Mouse (Mus musculus) midbrain, embryonic 13.5 days (tissue): ENCODE results near the gene Stab1. TPM values are rescaled to one million over a fixed set of nuclear protein-coding genes. Genes with fewer than 3 reads are reported as not detected.

ENCODE experiments used
- ATAC-seq: fragments of 200-750 bp; cut with Nextera tagmentation; 2 replicates; pipeline ENCODE4 v1.8.0; 2017; ENCODE audit warnings: mild to moderate bottlenecking, moderate TSS enrichment, moderate library complexity
- H3K27ac ChIP-seq: fragments of 300-500 bp; sonication (generic); 2 replicates; pipeline ENCODE4 v1.5.1; 2015; ENCODE audit warnings: inconsistent platforms, mild to moderate bottlenecking, moderate library complexity
- H3K27me3 ChIP-seq: fragments of 300-500 bp; sonication (generic); 2 replicates; pipeline ENCODE4 v1.6.1; 2015; ENCODE audit warnings: mild to moderate bottlenecking, inconsistent platforms
- H3K36me3 ChIP-seq: fragments of 300-500 bp; sonication (generic); 2 replicates; pipeline ENCODE4 v1.6.1; 2015; ENCODE audit warnings: mild to moderate bottlenecking, inconsistent platforms
- H3K4me1 ChIP-seq: fragments of 300-500 bp; sonication (generic); replicated peaks from 2 replicates; pipeline ENCODE4 v1.6.1; 2015; ENCODE audit warnings: inconsistent platforms
- H3K4me2 ChIP-seq: fragments of 300-500 bp; sonication (generic); replicated peaks from 2 replicates; pipeline ENCODE4 v1.6.1; 2015; ENCODE audit warnings: moderate library complexity, mild to moderate bottlenecking, inconsistent platforms
- H3K4me3 ChIP-seq: fragments of 300-500 bp; sonication (generic); replicated peaks from 2 replicates; pipeline ENCODE4 v1.5.1; 2015; ENCODE audit warnings: mild to moderate bottlenecking, inconsistent platforms
- H3K9ac ChIP-seq: fragments of 300-500 bp; sonication (generic); replicated peaks from 2 replicates; pipeline ENCODE4 v1.6.1; 2015; ENCODE audit warnings: mild to moderate bottlenecking, inconsistent platforms
- H3K9me3 ChIP-seq: fragments of 300-500 bp; sonication (generic); 2 replicates; pipeline ENCODE4 v1.6.1; 2016; ENCODE audit warnings: mild to moderate bottlenecking, inconsistent platforms
- WGBS: fragments of 180-500 bp; shearing (Covaris S2); methylation state at CpG from one replicate; pipeline ENCODE4 v1.1.7; 2015; 5-methylcytosine and 5-hydroxymethylcytosine counted together
- polyA plus RNA-seq: library from polyadenylated mRNA; unstranded; fragments of >200 nt; fragmentation: Nextera tagmentation; extraction: Ambion mirVana; gene quantifications from 2 replicates; pipeline ENCODE4 v1.2.1, GENCODE M21; 2015

Stab1 gene
- polyA plus RNA-seq, 1 experiment from 2014 or later, result 23.2 TPM

DNA sequence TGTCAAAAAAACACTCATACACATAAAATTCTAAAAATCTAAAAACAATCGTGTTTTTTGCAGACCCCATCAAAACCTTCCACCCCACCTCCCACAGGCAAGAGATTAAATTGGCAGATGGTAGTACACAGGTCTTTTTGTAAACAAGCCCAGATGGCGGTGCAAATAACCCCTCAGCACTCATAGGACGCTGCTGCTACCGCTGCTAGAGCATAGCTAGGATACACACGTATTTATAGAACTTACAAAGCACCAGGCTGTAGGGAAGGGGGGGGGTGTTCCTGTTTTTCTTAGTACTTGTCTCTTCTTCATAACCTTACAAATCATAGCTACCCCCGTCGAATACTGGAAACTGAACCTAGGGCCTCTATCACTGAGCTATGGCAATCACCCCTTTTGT lies 25.4 kb upstream of the Stab1 start:
- Histone ChIP-seq H3K9me3 (no peaks in the 10 kb centered on the region), H3K36me3 (peaks cover 88% of the 10 kb centered on the region), H3K27ac (no peak overlapping the region), H3K4me2 (no peak overlapping the region), H3K4me1 (peaks cover 29% of the 10 kb centered on the region), H3K9ac (no peak overlapping the region), H3K4me3 (no peak overlapping the region), H3K27me3 (no peaks in the 10 kb centered on the region)
- WGBS, result 95% methylated on average over 7 of the region's 7 CpGs
- no peak for ATAC-seq

- H3K9me3 ChIP-seq, result no peaks in the 10 kb centered on the region
- H3K27me3 ChIP-seq, result no peaks in the 10 kb centered on the region
- no peak overlapping the region for H3K4me3 ChIP-seq
- no peak for ATAC-seq
- WGBS, result 88% methylated on average over 2 of the region's 2 CpGs
- no peak overlapping the region for H3K9ac ChIP-seq
- peaks cover 16% of the 10 kb centered on the region for H3K4me1 ChIP-seq
- no peak overlapping the region for H3K4me2 ChIP-seq
- H3K27ac ChIP-seq, result no peak overlapping the region
- H3K36me3 ChIP-seq, result peaks cover 95% of the 10 kb centered on the region
Measured at GRCm38 (mm10) chr14:31191936-31192335, 23.5 kb upstream of the Stab1 start.

DNA sequence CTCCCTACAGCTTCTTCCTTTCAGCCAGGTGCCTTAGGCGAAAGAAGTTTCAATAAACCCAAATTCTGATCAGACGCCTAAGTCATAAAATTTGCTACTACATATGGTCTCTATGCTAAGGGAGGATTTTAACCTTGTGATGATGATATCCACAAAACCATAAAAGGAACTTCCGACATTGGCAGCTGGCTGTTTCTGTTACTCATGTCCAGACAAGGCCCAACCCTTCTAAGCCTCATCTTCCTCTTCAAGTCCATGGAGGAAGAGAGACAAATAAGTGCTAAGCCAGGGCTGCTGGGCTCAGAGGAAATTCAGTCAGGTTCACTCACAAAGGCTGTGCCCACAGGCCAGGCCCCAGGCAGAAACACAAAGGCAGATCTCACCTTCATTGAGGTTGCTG lies 20.9 kb upstream of the Stab1 start:
- peaks cover 16% of the 10 kb centered on the region for H3K4me1 ChIP-seq
- no peaks in the 10 kb centered on the region for H3K9me3 ChIP-seq
- H3K4me2 ChIP-seq, result no peak overlapping the region
- H3K36me3 ChIP-seq, result peaks cover 98% of the 10 kb centered on the region
- ATAC-seq, result no peak
- no peaks in the 10 kb centered on the region for H3K27me3 ChIP-seq
- no peak overlapping the region for H3K4me3 ChIP-seq
- peak overlapping the region; percentile 54; the same call in 1 of the 2 replicates for H3K27ac ChIP-seq
- no peak overlapping the region for H3K9ac ChIP-seq
- 90% methylated on average over 3 of the region's 3 CpGs for WGBS

DNA sequence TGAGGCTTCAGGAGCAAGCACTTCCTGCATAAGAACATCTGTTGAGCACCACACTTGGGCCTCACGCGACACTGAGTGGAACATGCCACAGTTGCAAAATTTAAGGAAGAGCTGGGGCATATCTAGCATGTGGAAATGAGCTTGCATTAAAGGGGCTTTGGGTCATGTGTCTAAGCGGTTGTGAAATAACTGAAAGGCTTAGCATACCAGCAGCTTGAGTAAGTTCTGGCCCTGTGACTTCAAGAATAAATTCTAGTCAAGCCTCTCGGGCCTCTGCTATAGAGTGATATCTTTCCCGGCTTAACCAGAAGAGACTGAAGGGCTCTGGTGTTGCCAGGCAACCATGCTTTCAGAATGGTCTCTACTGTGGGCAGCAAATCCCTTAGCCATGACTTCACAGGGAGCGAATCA lies 20.3 kb upstream of the Stab1 start:
- no peak overlapping the region for H3K9ac ChIP-seq
- no peak overlapping the region for H3K4me3 ChIP-seq
- H3K9me3 ChIP-seq, result no peaks in the 10 kb centered on the region
- WGBS, result 39% methylated on average over 6 of the region's 6 CpGs
- H3K36me3 ChIP-seq, result peaks cover 99% of the 10 kb centered on the region
- no peaks in the 10 kb centered on the region for H3K27me3 ChIP-seq
- H3K27ac ChIP-seq, result 0 out of 2 replicates have a peak overlapping the region, but pooled peaks have one; percentile 51
- H3K4me2 ChIP-seq, result no peak overlapping the region
- H3K4me1 ChIP-seq, result peaks cover 16% of the 10 kb centered on the region
- peak; percentile 85 for ATAC-seq

DNA sequence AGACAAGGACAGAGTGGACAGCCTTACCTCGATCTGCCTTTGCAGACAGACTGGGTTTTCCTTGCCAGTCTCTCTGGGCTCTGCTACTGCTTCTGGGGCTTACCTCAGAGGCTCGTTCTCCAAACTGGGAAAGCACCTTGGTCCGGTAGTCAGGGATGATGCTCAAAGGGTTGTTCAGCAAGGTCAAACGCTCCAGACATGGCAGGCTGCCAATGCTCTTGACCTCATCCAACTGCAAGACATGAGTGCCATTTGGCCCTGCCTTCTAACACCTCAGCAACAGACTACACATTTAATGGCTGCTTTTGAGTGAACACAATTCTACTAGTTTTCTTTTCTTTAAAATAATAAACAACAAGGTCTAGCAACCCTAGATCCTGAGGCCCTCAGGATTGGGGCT lies 18.2 kb upstream of the Stab1 start:
- peaks cover 99% of the 10 kb centered on the region for H3K36me3 ChIP-seq
- no peak overlapping the region for H3K9ac ChIP-seq
- peaks cover 16% of the 10 kb centered on the region for H3K4me1 ChIP-seq

DNA sequence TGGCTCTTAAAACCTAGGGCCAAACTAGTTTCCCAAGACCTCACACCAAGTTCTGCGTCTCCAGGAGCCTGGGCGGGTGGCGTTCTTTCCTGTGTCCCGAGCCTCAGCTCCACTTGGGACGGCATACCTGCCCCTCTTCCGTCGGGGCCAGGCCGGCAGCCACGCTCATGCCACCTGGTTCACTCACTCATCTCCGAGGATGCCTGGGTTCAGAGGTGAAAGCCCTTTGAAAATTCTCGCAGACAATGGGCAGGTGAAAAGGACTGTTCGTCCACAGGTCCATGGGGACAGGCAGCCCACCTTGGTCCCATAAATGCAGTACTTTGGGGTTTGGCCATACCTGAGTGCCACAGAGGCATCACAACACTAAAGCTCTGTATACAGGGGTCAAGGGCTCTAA lies 15.8 kb upstream of the Stab1 start:
- ATAC-seq, result no peak
- Histone ChIP-seq H3K4me2 (no peak overlapping the region), H3K9ac (no peak overlapping the region), H3K9me3 (no peaks in the 10 kb centered on the region), H3K4me1 (peaks cover 8% of the 10 kb centered on the region), H3K36me3 (peaks cover 99% of the 10 kb centered on the region), H3K4me3 (no peak overlapping the region), H3K27me3 (no peaks in the 10 kb centered on the region), H3K27ac (no peak overlapping the region)
- WGBS, result 96% methylated on average over 12 of the region's 12 CpGs

More for the DNA sequence above, 18.2 kb upstream of the Stab1 start:
- no peak for ATAC-seq
- no peak overlapping the region for H3K27ac ChIP-seq
- 90% methylated on average over 4 of the region's 4 CpGs for WGBS
- no peak overlapping the region for H3K4me2 ChIP-seq
- no peaks in the 10 kb centered on the region for H3K27me3 ChIP-seq
- no peak overlapping the region for H3K4me3 ChIP-seq
- H3K9me3 ChIP-seq, result no peaks in the 10 kb centered on the region

DNA sequence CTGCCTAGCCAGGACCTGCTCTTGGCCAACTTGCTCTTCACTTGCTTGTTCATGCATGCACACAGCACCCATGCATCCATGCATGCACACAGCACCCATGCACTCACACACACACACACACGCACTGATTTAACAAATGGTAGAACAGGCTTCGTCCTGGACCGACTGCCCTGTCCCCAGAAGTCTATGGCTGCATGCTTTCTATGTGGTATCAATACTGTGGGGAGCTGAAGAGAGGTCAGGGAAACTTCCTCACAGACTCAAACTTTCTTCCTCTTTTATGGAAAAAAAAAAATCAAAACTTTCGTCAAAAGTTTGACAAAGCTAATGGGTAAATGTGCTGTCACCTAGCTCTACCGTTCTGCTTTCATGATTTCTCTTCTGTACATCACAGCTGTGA lies 15.1 kb upstream of the Stab1 start:
- Histone ChIP-seq H3K27ac (no peak overlapping the region), H3K27me3 (no peaks in the 10 kb centered on the region), H3K4me2 (no peak overlapping the region), H3K9ac (no peak overlapping the region), H3K9me3 (no peaks in the 10 kb centered on the region), H3K4me1 (peaks cover 1% of the 10 kb centered on the region; the same call in 1 of the 2 replicates), H3K36me3 (peaks cover 99% of the 10 kb centered on the region), H3K4me3 (no peak overlapping the region)
- no peak for ATAC-seq
- WGBS, result 97% methylated on average over 5 of the region's 5 CpGs

GRCm38 (mm10) chr14:31182786-31183290 lies 14.4 kb upstream of the Stab1 start:
- no peak overlapping the region for H3K4me3 ChIP-seq
- H3K36me3 ChIP-seq, result peaks cover 98% of the 10 kb centered on the region
- H3K27me3 ChIP-seq, result no peaks in the 10 kb centered on the region
- 0 out of 2 replicates have a peak, but pooled peaks have one; percentile 17 for ATAC-seq
- H3K9ac ChIP-seq, result no peak overlapping the region
- H3K4me2 ChIP-seq, result no peak overlapping the region
- H3K9me3 ChIP-seq, result no peaks in the 10 kb centered on the region
- H3K27ac ChIP-seq, result no peak overlapping the region
- H3K4me1 ChIP-seq, result no peaks in the 10 kb centered on the region
- WGBS, result 86% methylated on average over 2 of the region's 2 CpGs

GRCm38 (mm10) chr14:31181512-31181911 lies 13.1 kb upstream of the Stab1 start:
- 90% methylated on average over 4 of the region's 4 CpGs for WGBS
- H3K36me3 ChIP-seq, result peaks cover 98% of the 10 kb centered on the region

GRCm38 (mm10) chr14:31179677-31180365 lies 11.4 kb upstream of the Stab1 start:
- H3K9ac ChIP-seq, result no peak overlapping the region
- H3K36me3 ChIP-seq, result peaks cover 98% of the 10 kb centered on the region
- no peak overlapping the region for H3K4me3 ChIP-seq
- no peaks in the 10 kb centered on the region for H3K27me3 ChIP-seq
- no peaks in the 10 kb centered on the region for H3K4me1 ChIP-seq
- H3K27ac ChIP-seq, result no peak overlapping the region; the same call in 1 of the 2 replicates
- 93% methylated on average over 12 of the region's 12 CpGs for WGBS
- ATAC-seq, result no peak
- no peak overlapping the region for H3K4me2 ChIP-seq
- no peaks in the 10 kb centered on the region for H3K9me3 ChIP-seq

More at GRCm38 (mm10) chr14:31181512-31181911, 13.1 kb upstream of the Stab1 start:
- Histone ChIP-seq H3K4me1 (no peaks in the 10 kb centered on the region), H3K4me3 (no peak overlapping the region), H3K9me3 (no peaks in the 10 kb centered on the region), H3K9ac (no peak overlapping the region), H3K4me2 (no peak overlapping the region), H3K27ac (no peak overlapping the region), H3K27me3 (no peaks in the 10 kb centered on the region)
- ATAC-seq, result no peak

- no peaks in the 10 kb centered on the region for H3K4me1 ChIP-seq
- H3K4me3 ChIP-seq, result no peak overlapping the region
- 93% methylated on average over 5 of the region's 5 CpGs for WGBS
- H3K36me3 ChIP-seq, result peaks cover 98% of the 10 kb centered on the region
- no peaks in the 10 kb centered on the region for H3K27me3 ChIP-seq
- no peaks in the 10 kb centered on the region for H3K9me3 ChIP-seq
- no peak overlapping the region for H3K9ac ChIP-seq
- no peak overlapping the region for H3K4me2 ChIP-seq
- no peak overlapping the region for H3K27ac ChIP-seq
- no peak for ATAC-seq
Measured at GRCm38 (mm10) chr14:31177715-31178114, 9.3 kb upstream of the Stab1 start.

- Histone ChIP-seq H3K27ac (no peak overlapping the region), H3K4me3 (no peak overlapping the region), H3K36me3 (peaks cover 98% of the 10 kb centered on the region), H3K9ac (no peak overlapping the region), H3K9me3 (no peaks in the 10 kb centered on the region), H3K4me1 (no peaks in the 10 kb centered on the region), H3K27me3 (no peaks in the 10 kb centered on the region), H3K4me2 (no peak overlapping the region)
- no peak for ATAC-seq
- WGBS, result 89% methylated on average over 16 of the region's 16 CpGs
Measured at GRCm38 (mm10) chr14:31177287-31177686, 8.8 kb upstream of the Stab1 start.
